Mouse (Mus musculus) mesoderm, embryonic 11.5 days (tissue): ENCODE data around the gene Pomt1.

Source experiments
- DNase-seq: peaks from one replicate; pipeline ENCODE4 v3.0.0-alpha.2; 2012; ENCODE audit warnings: low read depth, low spot score

Pomt1 gene

DNA sequence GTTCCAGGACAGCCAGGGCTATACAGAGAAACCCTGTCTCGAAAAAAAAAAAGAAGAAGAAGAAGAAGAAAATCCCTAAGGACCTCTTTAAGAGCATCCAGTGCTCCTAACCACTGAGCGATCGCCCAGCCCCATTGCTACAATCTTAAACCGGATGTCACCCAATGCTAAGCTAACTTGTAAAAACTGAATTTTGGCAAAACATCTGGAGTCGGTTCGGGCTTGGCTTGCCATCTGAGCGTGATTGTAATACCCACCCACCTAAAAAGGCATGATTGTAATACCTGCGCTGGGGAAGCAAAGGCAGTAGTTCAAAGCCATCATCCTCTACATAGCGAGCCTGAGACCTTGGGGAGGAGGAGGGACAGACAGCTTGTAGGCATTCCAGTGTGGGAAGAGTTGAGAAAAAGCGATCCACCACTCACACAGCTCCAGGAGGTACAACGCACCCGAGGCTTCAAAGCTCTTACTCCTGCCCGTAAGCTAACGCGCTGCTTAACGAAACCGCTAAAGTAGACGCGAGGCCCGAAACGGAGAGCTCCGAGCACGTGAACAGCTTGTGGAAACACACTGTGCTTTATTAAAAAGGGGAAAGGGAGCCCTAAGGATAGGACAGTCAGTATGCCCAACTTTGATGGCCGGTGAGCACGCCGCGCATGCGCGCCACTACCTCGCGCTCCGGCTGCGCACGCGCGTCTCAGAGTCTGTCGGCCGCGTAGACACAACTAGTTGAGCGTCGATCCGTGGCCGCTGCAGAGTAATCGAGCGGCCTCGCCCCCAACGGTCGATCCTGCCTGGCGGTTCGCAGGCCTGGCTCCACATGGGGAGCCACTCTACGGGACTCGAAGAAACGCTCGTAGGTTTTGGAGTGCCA is at the start of gene Pomt1:
Pomt1 (plus strand) TSS at position 705 of the 874 bp plus-strand sequence.
- DNase-seq, result peak; percentile 98

DNA sequence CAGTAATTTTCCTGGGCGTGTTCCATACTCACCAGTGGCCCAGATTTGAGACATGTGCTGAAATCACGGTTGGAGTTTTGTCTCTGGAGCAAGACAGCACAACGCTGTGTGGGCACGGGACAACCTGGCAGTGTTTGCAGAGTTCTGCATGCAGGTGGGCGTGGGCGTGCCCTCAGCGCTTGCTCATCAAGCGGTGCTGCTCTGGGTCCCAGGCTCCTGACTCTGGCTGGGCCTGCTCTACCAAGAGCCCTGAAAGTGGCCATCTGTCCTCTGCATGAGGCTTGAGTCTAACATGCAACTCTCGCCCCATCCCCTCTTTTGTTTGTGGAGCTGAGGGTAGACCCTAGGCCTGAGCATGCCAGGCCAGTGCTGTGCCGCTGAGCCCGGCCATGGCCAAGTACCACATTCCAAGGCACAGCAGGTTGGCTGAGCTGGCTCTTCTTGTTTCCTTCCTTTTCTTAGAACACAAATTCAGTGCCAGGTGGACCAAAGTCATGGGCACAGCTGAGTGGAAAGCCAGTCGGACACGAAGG is 49.3 kb upstream of the Pomt1 start:
- no peak for DNase-seq

DNA sequence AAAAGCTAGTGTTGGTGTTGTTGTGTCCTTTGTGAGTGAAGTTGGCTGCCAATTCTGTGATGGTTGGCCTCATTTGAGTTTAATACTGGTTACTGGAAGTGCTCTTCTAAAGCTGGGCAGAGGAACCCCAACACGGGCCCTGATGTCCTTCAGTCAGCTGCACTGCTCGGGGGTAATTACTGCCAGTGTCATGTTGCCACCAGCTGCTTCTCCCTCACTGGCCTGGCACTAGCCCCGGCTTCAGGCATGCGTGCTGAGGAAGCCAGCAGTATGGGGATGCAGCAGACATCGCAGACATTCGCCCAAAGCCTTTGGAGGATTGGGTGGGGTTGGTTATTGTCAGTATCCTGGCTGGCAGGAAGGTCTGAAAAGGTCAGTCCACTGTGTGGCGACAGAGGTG is 48.7 kb upstream of the Pomt1 start:
- no peak for DNase-seq

DNA sequence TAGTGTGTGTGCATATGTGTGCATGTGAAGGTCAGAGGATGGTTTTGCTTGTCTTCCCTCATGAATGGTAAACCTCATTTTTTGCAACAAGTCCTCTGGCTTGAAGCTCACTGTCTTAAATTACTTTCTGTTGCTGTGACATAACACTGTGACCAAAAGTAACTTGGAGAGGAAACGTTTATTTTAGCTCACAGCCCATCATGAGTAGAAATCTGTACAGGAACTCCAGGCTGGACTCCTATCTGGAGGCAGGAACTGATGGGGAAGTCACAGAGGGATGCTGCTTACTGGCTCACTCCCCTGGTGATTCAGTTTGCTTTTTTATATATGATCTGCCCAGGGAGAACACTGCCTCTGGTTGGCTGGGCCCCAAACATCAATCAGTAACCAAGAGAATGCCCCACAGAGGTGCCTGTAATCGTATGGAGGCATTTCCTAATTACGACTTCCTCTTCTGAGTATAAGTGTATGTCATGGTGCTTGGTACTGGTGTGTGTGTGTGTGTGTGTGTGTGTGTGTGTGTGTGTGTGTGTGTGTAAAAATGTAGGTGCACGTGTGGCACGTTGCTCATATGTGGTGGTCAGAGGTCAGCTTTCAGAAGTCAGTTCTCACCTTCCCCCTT is 47.2 kb upstream of the Pomt1 start:
- DNase-seq, result no peak

DNA sequence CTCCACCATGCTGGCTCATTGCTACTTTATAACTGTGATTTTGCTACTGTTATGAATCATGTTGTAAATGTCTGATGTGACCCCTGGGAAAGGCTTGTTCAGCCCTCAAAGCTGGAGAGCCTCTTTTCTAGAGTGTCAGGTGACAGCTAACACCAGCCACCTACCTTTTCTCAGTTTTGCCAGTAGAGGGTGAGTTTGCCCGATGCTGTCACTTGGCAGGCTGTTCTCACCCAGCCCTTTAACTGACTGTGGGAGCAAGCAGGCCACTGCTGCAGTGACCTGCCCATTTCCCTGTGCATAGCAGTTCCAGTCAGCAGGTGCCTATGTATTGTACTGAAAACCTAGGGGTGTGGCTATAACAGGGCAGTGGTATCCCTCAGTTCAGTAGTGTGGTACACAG is 45.8 kb upstream of the Pomt1 start:
- DNase-seq, result no peak

DNA sequence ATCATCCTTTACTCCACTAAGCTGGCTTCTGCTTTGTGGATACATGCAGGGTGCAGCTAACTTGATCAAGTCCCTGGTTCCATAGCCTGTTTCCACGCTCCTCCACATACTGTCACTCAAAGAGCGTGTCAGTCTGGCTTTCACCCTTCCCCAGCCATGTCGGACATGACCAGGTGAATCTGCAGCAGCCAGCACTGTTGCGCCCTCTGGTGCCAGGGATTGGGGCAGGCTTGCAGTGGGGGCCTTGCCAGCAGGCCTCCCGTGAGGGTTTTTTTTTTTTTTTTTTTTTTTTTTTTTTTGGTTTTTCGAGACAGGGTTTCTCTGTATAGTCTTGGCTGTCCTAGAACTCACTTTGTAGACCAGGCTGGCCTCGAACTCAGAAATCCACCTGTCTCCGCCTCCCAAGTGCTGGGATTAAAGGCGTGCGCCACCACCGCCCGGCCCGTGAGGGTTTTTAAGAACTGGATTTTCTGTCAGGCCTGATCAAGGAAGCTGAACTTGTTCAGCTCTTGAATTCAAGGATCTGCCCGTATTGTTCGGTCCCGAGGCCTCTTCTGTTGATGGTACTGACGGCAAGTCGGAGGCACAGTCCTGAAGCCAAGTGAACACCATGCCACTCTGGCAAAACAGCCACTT is 44.4 kb upstream of the Pomt1 start:
- DNase-seq, result peak; percentile 27

DNA sequence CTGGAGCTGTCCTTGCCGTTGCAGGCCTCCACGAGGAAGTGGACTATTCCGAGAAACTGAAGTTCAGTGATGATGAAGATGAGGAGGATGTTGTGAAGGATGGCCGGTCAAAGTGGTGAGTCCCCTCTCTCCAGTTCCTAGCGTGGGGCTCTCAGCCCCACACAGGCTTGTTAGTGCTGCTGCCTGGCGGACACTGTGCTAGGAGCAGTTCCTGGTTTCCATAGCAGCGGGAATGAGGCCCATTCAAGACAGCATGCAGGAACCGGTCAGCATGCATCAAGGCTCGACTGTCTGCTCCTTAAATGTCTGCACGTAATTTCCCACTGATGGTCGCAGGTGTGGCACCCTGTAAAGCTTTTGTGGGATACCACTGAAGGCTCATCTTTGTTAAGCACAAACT is 37.4 kb upstream of the Pomt1 start:
- no peak for DNase-seq

DNA sequence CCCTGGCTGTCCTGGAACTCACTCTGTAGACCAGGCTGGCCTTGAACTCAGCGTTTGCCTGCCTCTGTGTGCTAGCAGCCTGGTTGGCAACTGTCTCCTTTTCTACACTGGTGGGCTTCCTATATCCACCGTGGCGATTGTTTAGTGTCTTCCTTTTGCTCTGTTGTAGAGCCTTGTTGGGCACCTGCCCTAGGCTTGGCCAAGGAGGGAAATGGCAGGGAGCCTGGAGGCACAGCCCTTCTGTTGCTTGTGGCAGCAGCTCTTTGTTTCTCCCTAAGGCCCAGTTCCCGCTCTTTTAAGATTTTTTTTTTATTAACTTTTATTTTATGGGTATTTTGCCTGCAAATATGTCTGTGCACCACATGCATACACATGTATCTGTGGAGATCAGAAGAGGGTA is 36.4 kb upstream of the Pomt1 start:
- no peak for DNase-seq

DNA sequence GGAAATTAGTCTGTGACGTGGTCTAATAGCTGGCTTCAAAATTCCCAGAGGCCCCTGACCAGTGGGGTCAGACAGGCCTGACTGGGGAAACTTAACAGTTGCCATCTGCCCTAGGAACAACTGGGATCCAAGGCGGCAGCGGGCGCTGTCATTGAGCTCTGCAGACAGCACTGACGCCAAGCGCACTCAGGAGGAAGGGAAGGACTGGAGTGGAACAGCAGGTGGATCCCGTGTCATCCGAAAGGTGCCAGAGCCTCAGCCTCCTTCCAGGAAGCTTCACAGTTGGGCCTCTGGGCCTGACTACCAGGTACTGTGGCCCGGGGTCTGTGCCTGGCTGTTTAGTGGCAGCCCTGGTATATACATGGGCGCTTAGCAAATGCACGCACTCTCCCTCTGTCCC is 35.7 kb upstream of the Pomt1 start:
- no peak for DNase-seq

DNA sequence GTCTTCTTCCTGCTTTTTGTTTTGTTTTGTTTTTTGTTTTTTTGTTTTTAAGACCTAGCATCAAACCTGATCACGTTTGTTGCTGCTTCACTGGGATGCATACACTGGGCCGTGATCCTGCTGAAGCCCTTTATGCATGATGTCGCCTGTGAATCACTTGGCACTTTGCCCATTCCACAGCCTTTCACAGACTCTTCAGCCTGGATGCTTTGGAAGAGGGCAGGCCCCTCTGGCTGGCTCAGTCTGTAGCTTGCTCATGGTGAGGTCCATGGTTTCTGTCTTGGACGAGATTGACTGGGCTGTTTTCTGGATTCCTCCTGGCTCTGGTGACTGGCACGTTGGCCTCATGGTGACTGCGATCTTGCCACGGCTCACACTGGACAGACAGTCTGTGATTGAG is 34.9 kb upstream of the Pomt1 start:
- no peak for DNase-seq

DNA sequence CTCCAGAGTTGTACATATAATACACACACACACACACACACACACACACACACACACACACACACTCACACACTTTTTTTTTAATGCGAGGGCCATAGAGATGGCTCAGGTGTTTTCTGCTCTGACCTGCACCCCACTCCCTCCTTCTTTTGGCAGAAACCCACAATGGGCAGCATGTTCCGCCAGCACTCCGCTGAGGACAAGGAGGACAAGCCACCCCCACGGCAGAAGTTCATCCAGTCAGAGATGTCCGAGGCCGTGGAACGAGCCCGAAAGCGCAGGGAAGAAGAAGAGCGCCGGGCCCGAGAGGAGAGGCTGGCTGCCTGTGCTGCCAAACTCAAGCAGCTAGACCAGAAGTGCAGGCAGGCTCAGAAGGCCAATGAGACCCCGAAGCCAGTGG is 32.5 kb upstream of the Pomt1 start:
- no peak for DNase-seq

DNA sequence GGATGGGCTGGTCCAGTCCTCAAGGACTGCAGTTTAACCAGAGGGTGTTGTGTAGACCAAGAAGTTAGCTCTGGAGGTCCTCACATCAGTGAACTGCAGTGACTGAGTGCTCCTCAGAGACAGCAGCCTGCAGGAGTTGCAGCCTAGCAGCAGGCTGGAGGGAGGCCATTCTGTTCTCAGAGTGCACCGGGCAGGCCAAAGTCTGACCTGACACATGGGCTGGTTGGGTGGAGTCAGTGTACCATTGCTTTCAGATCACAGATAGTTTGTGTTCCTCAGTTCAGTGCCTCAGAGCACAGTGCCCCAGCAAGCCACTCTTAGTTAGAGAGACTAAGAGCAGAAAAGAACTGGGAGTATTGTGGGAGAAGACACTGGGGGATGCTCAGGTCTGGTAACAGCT is 28.7 kb upstream of the Pomt1 start:
- DNase-seq, result no peak

DNA sequence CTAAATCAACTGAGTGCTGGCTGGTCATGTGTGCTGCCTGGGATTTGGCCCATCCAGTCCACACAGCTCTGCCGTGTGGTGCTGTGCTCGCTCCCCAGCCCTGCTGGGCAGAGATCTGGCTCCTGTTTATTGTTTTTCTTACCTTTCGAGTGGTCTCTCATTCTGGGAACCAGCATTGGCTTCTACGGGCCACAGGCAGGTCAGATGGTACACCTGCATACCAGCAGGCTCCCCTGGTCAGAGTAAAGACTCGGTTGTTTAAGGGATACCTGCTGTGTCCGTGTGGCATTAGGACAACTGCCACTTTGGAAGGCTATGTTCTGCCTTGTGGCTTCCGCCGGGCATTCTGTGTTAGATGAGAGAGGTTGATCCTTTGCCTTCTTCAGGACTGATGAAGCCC is 24.7 kb upstream of the Pomt1 start:
- no peak for DNase-seq

DNA sequence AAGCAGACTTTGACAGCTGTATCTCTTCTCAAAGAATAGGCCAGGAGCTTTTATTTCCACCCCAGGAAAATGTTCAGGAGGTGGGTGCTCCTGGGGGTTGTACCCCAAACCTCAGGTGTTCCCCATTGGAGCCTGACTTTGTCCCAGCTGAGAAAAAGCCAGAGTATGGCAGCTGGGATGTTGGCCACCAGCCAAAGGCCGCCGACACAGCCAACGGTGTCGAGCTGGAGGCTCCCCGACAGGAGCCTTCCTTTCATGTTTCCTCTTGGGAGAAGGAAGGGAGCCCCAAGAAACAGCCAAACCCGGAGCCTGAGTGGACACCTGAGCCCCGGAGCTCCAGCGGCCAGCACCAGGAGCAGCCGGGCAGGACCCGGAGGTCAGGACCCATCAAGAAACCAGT is 23.4 kb upstream of the Pomt1 start:
- no peak for DNase-seq

DNA sequence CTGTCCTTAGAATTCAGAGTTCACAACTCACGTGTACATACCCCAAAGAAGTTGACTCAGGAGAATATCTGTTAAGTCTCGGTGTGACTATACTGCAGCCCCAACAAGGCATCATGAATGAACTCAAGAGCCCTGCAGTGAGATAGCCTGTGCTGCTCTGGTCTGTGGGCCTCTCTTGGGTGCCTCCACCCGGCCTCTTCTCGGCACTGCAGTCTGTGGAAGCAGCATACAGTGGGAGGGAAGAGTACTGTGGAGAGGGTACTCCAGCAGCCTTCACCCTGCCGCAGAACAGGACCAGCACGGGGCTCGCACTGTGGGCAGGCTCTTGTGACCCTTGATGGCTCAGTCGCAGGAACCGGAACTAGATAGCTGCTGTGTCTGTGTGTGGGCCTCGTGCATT is 20.8 kb upstream of the Pomt1 start:
- no peak for DNase-seq

DNA sequence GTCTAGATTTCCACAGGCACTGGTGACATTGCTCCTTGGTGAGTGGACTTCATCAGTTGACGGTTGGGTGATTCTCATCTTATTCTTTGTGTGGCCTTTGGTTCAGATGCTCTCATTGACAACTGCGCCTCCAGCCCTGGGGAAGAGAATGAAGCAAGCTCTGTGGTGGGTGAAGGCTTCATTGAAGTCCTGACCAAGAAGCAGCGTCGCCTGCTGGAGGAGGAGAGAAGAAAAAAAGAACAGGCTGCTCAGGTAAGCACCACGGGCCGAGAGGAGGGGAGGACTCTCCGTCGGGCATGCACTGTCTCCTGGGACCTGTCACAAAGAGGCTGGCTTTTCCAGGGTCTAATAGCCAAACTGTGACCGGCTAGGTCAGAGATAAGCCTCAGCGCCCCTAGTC is 19.9 kb upstream of the Pomt1 start:
- DNase-seq, result no peak

DNA sequence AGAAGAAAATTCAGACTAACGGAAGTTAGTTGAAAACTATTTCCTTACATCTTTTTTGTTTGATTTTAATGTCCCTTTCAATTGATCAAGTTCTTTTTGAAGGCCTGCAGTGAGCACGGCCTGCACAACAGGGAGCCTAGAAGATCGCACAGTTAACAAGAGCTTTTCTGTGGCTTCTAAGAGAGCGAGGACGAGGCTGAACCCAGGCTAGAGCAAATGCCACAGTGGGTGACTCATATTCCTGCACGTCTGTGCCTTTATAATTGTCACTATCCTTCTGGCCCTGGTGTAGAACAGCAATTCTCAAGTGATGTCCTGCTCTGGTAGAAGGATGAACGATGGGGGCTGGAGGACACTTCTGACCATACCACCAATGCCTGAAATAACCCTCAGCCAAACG is 18.7 kb upstream of the Pomt1 start:
- no peak for DNase-seq

DNA sequence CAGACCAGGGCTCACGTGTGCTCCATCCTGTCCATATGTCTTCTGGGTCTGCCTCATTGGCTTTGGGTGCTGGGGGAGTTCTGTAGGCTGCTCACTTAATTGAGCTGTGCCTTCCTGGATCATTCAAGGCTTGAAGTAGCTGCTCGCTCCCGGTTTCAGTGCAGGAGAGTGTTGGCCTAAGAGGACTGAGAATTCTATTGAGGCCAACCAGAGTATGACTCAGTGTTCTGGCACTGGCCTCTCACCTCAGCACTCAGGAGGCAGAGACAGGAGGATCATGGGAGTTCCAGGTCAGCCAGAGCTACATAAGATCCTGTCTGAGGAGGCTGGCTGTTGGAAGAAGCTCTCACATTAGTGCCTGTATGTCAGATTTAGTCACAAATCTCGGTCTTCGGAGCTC is 18.3 kb upstream of the Pomt1 start:
- no peak for DNase-seq

DNA sequence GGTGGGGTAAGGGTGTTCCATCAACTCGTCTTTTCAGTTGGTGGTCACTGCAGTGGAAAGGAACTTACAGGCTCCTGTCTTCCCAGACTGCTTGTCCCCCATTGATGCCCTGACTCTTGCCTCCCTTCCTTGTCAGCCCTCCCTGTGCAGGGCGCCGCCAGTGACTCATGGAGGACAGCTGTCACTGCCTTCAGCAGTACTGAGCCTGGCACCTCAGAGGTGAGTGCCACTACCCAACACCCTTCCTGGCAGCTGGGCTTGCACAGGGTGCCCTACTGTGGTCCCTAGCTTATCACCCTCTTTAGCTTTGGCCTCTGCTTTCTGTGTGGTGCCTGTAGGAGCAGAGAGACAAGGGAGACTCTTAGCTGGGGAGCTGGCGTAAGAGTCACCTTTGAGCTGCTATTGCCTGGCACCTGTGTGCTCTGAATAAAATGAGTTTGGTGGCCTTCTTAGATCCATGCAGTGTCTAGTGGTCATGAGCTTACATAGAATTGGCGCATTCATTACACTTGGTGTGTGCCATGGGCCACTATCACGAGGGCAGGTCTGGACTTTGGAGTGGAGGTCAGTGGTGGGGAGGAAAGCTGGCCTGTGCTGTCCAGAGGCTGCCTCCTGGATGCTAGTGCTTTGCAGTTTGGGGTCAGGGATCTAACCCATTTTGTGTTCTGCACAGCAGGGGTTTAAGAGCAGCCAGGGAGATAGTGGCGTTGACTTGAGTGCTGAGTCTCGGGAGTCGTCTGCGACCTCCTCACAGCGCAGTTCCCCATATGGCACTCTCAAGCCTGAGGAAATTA is 17.7 kb upstream of the Pomt1 start:
- no peak for DNase-seq

DNA sequence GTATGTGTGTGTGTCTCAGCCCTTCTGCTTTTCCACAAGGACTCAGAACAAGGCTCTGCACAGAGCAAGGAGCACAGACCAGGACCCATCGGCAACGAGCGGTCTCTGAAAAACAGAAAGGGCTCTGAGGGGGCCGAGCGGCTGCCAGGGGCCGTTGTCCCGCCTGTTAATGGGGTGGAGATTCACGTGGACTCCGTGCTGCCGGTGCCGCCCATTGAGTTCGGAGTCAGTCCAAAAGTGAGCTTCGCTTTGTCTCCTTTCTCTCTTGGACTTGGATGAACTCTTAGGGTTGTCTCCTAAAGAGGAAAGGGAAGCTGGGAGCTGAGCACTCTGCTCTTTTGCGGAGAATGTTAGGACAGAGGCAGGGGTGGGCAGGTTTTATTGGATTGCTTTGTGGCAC is 16.9 kb upstream of the Pomt1 start:
- DNase-seq, result no peak

DNA sequence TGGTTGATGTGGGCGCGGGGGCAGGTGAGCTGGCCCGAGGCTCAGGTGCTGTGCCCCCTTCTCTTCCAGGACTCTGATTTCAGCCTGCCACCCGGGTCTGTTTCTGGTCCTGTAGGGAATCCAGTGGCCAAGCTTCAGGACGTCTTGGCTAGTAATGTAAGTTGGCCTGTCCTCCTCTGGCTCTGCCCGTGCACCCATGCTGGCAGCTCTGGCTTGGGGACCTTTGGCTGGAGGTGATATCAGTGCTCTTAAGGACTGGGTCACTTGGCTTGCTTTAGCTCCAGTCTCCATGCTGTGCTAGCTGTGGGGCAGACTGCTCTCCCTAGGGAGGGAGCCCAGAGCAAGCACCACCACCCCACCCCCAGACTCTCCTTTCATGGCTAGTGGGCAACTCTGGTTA is 16.4 kb upstream of the Pomt1 start:
- DNase-seq, result no peak

DNA sequence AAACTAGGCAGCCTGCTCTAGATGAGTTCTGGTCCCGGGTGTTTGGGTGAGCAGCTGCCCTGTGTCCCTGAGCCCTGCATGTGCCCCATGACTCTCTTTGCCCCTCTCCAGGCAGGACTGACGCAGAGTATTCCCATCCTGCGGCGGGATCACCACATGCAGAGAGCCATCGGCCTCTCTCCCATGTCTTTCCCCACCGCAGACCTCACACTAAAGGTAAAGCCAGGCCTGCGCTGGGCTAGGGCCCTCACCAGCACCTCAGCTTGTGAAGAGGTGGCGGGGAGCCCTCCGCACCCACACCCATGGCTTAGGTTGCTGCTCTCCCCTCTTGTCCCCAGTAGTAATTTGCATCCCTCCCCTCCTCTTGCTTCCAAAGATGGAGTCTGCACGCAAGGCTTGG is 15.4 kb upstream of the Pomt1 start:
- DNase-seq, result no peak
